Mouse (Mus musculus): ENCODE measurements around the gene Kirrel.

DNA sequence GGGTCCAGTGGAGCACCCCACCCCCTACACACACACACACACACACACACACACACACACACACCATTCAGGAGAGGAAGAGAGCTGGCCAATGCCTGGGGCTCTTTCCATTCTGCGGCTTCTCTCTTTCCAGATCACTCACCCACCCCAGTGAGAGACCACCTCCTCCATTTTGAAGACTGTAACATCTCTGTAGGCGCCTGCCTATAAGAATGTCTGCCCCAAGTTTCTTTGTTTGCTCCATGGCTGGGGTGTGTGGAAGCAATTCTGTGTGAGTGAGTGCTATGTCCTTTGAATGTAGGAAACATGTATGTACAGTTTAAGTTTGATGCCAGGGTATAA is 1.5 kb downstream of the Kirrel start:
- TF ChIP-seq CTCF (IDR thresholded peaks at IDR 0.05; ENCODE audit: control insufficient read depth, insufficient read depth, low read length) (no peak), POLR2A (IDR thresholded peaks at IDR 0.05; ENCODE audit: borderline replicate concordance, control insufficient read depth, low read depth, low read length) (no peak)

All from bone marrow, adult 2 months (tissue).